Mouse (Mus musculus) kidney, postnatal 25 days (tissue): ENCODE results near the gene Sept9.

ENCODE experiments used
- DNase-seq, 2 experiments: peaks; one replicate each; pipeline ENCODE4 v3.0.0; 2021; ENCODE audit warnings: mixed read lengths in 2 of 2

Gene Sept9

DNA sequence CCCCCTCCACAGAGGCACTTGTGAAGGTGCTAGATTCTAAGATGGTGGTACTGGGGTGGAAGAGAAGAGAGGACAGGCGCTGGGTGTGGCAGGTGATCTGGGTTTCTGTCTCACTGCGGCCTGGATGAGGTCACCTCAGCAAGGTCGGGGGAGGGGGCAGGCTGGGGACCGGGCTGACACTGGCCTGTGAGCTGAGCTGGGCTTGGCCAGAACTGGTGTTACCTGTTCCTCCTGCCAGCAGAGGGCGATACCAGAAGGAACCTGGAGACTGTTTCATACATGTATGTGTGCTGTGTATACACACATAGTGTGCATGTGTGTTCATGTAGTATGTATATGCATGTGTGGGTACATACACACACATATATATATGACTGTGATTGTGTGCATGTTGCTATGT, 23.2 kb upstream of the Sept9 start:
- peak in 1 of 2 experiments; percentile 64 for DNase-seq

DNA sequence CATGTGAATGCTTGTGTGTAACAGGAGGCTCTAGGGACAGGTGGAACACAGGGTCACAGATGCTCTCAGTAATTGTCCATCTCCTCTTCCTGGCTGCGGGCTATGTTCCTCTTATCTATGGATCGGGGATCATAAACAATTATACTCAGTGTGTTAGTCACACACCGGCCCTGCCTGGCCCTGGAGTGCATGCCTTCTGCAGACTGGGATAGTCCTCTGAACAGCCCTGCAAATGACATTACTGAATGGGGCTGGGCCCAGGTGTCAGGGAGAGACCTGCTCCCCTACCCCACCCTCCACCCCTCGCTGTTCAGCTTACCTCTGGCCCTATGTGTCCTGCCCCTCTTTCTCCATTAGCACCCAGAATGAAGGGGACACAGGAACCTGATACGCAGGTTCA, 22.6 kb upstream of the Sept9 start:
- no peak for DNase-seq

DNA sequence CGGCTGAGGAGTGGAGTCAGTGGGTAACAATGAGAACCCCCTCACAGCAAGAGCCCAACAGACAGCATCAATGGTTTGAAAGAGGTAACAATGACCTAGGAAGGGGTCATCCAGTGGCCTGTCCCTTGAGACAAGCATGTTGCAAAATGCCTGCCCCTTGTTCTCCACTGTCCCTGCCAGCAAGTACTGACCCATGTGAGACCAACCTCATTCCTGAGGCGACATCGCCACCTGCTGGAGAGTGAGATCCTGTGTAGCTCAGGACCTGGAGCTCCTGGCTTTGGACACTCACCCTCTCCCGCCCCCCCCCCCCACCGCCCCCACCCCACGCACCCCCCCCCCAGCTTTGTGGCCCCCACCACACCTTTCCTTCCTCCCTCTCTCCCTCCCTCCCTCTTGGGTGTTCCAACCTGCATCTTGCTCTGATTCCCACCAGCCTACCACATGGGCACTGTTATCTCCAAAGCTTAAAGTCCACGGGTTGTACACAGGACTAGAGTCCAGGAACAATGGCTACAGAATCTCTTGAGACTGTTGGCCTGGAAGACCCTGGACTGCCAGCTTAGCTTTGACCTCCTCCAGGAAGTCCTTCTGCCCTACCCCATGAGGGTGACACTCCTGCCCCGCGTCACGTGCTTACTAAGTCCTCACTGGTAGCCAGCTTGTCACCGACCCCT, 22.0 kb upstream of the Sept9 start:
- DNase-seq: peak; percentile 93 to 97

DNA sequence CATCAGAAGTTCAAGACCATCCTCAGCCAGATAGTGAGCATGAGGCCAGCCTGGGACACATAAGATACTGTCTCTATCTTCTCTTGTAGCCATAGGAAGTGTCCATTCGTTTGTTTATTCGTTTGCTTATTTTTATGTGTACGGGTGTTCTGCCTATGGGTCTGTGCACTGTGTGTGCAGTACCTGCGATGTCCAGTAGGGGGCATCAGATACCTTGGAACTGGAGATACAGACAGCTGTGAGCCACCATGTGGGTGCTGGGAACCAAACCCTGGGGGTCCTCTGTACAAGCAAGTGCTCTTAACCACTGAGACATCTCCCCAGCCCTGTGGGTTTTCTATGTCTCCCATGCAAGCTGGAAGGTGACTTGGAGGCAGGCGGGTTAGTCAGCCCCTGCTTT, 19.6 kb upstream of the Sept9 start:
- no peak for DNase-seq

DNA sequence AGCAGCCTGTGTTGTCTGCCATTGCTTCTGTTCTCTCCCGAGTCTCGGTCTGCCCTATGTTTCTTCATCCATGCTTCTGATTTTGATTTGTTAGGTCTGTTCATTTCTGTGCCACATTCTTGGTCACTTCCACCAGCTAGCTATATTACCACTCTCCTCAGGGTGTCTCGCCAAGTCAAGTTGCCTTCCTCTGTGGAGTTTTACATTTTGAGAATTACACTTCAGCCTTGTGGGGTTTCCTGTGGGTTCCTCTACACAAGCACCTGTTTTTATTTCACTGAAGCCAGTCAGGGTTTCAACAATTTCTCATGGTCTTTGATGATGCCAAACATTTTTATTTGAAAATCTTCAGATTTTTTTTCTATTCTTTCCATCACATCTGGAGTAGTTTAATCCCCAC, 16.7 kb upstream of the Sept9 start:
- no peak for DNase-seq

DNA sequence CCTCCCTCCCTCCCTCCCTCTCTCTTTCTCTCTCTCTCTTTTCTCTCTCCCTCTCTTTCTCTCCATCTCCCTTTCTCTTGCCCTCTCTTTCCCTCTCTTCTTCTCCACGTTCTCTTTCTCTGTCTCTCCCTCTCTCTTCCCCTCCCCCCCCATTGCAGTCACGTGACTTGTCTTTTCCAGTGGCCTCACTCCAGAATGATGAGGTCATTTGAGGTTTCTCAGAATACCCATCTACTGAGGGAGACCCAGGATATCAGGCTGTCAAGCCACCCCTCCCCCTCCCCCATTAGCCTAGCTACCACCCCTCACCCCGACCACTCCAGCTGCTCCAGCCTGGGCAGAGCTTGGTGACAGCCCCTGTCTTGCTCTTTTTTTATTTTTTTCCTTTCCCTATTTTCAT, 16.2 kb upstream of the Sept9 start:
- no peak for DNase-seq

DNA sequence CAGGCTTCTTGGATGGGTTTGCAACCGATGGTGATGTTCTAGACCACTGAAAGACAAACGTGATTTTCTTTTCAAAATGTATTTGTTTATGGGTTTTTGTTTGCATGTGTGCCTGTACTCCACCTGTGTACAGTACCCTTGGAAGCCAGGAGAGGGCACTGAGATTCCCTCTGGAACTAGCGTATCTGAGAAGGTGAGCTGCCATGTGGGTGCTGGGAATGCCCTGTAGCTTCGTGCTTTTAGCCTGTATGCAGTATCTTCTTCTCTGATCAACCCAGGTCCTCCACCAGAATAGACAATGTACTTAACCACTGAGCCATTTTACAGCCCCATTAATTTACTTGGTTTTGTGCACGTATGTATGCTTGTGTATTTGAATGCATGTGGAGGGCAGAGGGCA, 15.6 kb upstream of the Sept9 start:
- no peak for DNase-seq

DNA sequence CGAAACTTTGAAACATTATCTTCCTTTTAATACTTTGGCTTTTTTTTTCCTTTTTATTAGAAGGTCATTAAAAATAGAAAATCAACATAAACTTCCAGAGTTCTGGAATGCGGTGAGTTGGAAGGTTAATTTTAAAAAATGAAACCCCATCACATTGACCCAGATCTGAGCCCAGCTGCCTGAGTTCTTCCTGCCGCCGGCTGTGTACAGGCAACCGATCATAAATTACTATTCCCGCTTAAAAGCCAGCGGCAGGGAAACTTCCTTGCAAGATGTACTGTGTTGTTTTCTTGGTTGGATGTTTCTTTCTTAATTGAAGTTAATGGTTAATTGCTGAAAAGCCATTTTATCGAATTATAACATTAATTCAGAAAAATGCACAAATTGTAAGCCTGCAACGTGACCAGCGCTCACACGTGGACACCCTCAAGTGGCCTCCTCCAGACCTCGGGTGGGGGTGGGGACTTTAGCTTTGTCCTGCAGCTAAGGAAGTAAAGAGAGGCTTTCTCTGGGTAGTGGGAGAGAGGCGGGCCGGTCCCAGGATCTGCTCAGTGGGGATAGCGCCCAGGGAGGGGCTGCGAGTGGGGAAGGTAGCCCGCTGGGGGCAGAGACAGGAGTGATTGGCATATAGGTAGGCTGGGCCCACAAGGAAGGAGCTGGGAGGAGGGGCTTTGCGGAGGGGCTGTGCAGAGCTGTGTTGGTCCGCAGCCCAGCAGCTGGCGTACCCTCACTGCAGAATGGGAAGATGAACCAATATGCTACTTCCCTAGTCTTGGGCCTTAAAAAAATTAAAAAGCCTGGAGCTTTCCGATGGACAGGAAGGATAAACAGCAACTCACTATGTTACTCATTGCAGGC, 14.2 kb upstream of the Sept9 start:
- peak; percentile 55 to 66 for DNase-seq

DNA sequence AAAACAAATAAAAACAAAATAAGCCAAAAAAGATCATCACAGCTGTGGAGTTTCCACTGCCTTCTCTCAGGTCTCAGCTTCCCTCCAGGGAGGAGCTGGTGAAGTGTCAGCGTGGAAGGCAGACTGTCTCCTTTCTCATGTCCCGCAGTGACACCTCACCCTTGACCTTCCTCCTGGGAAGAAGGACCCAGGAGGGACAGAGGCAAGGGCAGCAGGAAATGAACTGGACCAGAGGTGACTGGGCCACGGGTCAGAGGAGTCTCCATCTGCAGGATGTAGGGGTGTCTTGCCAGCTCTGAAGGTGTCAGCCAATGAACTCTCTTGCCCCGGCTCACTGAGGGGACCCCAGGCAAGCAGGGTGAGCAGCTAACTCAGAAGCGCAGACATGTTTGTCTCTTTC, 7.9 kb upstream of the Sept9 start:
- DNase-seq: peak; percentile 45 to 70

DNA sequence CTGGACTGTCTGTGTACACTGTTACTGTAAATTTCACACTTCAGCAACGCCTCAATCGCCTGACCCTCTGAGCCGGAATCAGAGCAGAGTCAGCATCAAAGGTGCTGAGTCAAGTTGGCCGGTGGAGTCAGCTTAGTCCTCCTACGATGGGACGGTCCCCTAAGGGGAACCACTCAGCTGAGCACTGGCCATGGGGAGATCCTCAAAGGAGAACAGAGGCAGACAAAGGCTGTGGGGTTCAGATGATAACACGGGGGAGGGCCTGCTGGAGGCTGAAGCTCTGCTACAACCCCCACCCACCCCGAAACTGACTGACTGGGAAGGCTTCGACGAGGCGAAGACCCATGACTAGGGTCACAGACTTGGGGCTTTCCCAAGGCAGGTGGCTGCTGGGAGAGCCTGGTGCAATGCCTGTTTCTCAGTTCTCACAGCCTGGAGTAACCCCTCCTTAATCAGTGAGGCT, 5.0 kb upstream of the Sept9 start:
- DNase-seq: peak in 1 of 2 experiments; percentile 66

DNA sequence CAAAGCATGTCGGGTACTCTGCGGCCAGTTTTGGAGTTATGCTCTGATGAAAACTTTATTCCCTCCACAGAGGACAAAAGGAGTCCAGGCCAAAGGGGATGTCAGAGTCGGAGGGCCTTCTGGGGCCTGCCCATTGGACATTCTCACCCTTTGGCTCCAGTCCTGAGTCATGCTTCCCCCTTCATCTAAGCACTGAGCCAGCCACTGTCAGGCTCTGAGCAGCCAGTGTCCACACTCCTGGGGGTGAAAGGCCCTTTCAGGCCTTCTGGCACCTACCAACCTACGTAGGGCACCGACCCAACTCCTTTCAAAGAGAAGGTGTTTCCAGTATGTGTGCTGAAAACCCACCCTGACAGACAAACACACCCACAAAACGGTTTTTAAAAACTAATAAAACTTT, 3.8 kb upstream of the Sept9 start:
- DNase-seq: no peak

DNA sequence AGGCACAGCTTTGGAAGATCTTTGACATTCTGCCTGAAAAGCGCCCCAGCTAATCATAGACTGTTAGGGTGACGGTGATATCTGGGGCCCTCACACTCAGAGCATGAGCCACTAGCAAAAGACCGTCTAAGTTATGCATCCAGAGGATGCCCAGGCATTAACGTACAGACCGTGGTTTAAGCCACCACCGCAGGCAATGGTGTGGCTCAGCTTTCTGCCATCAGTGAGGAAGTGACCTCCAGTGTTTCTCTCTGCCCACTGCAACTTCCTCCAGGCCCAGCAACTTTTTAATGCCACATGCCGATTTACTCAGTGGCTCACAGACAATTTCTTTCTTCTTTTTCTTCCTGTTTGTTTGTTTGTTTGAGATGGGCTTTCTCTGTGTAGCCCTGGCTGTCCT, 2.8 kb upstream of the Sept9 start:
- no peak for DNase-seq

DNA sequence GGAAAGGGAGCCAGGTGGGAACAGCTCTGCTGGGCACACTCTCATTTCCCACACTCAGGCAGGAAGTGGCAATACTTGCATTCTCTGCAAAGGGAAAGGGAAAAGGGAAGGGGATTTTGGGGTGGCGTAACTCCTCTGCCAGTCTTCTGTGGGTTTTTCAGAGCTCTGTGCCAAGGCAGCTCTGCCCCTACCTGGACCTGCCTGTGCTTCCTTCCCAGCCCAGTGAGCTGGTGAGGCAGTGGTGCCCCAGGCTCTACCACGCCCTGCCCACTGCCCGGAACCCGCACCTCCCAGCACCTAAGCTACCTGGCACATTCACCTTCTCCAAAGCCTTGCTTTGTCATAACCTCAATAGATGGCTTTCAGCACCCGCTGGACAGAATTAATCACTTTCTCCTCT, 1.3 kb upstream of the Sept9 start:
- DNase-seq: peak in 1 of 2 experiments; percentile 60

DNA sequence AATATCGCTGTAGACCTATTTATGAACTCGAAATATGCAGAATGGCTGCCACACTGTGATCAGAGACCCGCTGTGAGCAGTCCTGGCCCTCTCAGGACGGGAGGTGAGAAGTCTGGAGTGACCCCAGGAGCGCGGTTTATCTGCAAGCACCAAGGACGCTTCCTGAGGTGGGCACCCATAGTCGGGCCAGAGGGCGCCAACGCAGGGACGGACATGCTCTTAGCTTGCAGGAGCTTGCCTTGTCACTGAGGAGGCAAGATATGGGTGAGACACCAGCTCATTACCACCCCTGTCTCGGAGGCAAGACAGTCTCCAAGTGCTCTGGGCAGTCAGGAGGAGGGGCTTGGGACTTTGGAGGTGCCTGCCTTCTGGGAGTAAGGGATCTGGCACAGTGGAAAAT, 2.4 kb downstream of the Sept9 start:
- DNase-seq: no peak

DNA sequence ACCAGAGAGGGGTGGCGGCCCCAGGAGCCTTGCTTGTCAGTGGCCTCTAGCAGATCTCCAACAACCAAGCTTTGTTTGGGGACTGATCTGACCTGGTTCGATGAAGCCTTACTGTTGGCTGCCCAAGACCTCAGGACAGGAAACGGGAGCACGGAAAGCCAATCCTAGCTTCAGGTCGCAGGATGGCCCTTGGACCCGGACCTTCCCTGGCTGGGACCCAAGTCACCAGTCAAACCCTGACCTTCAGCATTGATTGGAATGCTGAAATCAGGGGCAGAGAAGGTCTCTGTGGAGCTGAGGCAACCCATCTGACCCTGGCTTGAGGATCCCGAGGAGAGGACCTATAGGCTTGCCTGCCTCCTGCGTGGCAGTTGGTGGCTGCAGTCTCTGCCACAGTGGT, 5.1 kb downstream of the Sept9 start:
- DNase-seq: peak; percentile 75 to 85

DNA sequence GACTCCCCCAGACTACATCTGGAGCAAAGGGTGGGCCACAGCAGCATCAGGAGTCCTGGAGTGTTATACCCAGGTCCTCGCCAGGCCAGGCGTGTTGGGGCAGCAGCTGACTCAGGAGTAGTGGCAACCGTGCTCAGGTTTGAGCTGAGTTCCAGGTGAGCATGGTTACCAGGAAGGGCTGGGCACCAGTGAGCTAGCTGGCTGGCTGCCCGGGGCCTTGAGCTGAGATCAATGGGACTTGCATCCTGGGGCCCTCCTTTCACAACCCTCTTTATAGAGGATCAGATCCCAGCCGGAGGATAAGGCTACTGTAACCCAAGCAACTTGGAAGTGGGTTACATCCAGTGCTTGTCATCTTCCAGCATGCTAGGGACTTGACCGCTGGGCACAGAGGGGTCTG, 5.6 kb downstream of the Sept9 start:
- DNase-seq: peak; percentile 69 to 76

DNA sequence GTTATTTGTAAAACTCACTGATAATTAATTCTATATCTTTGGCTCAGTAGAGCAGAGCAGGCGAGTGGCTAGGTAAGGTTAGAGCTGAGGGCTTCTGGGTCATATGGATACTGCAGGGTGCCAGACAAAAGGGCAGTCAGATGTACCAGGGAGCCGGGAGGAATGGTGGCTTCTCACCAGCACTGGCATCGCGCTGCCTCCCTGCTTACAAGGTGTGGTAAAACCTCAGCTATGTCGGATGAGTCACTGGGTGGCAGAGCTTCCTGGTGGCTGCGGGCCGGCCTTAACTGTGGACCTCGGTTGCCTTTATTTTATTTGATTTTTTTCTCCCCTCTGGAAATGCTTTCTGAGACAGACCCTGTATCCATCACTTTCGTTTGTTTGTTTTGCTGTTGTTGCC, 6.0 kb downstream of the Sept9 start:
- no peak for DNase-seq

DNA sequence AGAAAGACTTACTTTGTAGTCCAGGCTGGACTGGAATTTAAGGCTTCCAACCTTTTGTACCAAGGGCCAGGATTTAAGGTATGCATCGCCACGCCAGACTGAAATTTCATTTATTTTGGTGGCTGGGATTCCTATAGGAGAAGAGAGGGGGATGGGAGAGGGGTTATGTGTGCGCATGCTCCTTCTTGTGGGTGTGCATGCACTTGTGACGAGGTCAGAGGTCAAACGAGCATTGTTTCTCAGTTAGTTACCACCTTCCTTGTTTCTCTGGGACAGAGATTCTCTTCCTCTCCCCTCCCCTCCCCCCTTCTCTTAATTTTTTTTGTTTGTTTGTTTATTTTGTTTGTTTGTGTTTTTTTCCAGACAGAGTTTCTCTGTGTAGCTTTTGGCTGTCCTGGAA, 8.0 kb downstream of the Sept9 start:
- DNase-seq: no peak

DNA sequence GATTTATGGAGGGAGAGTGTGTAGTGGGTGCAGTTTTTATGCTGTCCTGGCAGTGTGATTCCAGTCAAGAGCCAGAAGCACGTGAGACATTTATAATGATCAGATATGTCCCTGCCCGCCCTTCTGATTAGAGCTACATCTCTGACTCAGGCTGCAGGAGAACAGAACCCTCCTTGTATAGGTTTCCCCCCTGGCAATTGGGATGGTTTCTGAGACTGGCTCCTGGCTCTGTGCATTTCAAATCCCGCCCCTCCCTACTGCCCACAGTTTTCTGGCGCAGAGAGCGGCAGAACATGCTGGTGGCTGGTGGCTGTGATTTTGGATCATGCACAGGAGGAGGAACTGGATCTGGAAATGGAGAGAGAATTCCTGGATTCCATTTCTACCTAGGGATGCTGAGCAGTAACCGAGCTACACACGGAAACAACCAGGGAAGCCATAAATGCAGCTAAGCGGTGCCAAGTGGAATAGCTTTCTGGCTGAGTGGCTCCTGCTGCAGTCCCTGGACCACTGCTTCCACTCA, 8.8 kb downstream of the Sept9 start:
- no peak for DNase-seq

DNA sequence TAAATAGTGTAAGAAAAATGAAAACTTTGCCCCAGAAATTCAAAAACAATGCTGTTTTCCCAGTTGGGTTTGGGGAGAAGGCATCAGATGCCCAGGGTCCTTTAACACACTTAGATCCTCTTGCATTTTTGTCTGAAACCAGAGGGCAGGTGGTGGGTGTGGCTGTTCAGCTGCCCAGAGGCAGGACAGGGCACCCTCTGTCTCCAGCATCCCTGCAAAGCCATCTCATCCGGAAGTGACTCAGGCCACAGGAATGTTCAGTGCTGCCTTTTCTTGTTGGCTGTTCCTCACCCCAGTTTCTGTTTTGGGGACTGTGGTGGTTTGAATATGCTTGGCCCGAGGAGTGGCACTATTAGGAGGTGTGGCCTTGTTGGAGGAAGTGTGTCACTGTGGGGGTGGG, 17.3 kb downstream of the Sept9 start:
- DNase-seq: no peak

DNA sequence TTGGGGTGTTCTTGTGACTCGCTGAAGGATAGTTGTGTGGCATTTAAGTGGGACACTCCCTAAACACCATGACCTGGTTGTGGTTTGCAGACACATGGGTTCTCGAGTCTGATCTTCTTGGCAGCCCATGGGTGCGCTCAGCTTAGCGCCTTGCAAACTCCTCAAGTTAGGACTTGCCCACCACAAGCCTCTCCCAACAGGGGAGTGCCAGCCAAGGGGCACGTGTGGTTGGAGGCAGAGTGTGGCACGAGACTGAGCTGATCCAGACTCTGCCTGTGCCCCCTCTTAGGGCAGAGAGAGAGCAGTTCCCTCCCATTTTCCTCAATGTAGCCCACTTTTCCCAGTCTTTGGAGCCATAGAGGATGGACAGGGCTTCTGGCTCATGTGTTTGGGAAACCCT, 18.6 kb downstream of the Sept9 start:
- no peak for DNase-seq

DNA sequence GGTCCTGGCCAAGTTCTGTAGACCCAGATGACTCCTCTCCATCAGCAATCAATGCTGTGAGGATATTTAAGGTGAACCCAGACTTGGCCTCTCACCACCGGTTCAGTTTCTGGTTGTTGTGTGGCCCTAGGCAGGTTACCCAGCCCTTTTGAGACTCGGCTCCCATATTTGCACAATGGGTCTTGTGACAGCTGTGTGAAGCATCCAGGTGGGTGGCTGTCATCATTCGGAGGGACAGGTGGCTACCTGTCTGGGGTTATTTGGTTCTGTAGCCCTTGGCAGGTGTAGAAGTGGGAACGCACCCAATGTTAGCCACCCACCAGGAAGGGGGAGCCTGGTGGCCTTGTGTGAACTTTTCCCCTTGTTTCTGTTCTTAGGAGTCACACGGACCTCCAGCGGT, 19.0 kb downstream of the Sept9 start:
- no peak for DNase-seq

DNA sequence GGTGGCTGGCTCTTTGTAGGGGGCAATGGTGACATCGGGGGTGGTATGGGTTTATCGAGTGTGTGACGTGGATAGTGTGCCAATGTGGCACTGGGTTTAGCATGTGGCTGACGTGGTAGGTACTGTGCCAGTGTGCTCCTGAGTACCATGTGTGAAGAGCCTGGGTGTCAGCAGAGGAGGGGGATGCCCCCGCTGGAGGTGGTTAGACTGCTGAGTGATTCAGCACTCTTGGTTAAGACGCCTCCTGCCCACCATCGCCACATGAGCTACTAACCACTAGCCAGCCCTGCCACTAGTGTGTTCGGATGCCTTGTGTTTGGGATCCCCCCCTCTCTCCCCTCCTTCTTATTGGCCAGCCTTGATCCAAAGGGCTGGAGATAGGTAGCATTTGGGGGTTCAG, 21.3 kb downstream of the Sept9 start:
- DNase-seq: no peak

DNA sequence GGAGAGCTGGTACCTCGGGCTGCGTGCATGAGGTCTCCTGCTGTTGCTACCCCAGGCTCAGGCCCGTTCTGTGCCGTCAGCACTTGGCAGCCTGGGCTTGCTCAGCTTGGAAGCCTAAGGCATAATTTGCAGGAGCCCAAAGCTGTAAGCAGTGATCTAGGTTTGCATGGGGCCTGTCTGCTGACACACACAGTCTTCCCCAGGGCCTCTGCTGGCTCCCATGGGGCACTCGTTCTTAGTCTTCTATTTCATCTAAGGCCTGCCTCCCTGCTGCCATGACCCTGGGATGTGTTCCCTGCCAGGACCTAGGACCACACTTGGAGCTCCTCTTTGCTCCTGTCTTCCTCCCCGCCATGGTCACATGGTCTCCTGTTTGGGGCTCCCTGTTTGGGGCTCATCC, 21.7 kb downstream of the Sept9 start:
- DNase-seq: no peak
